Mouse (Mus musculus) heart, embryonic 13.5 days (tissue): Measurements from ENCODE around the gene Katnb1. TPM values are rescaled to one million over a fixed set of nuclear protein-coding genes. Genes with fewer than 3 reads are reported as not detected.

ENCODE experiments used
- polyA plus RNA-seq: library from polyadenylated mRNA; unstranded; fragments of >200 nt; fragmentation: Nextera tagmentation; extraction: Ambion mirVana; gene quantifications from 2 replicates; pipeline ENCODE4 v1.2.1, GENCODE M21; 2015

Gene Katnb1
- polyA plus RNA-seq, 1 experiment from 2014 or later, result 16.0 TPM

Other genes starting within 250 kb of the Katnb1 start
- 133 and 142 TPM in 2 replicates for gene Coq9, start 242.9 kb upstream of the Katnb1 start, polyA plus RNA-seq
- 90.9 and 98.2 TPM in 2 replicates for gene Ciapin1, start 242.8 kb upstream of the Katnb1 start, polyA plus RNA-seq
- gene Polr2c, start 223.7 kb upstream of the Katnb1 start, polyA plus RNA-seq, result 107 and 129 TPM in 2 replicates
- gene Dok4, start 204.9 kb upstream of the Katnb1 start, polyA plus RNA-seq, result 35.5 and 38.2 TPM in 2 replicates
- gene Ccdc102a, start 163.1 kb upstream of the Katnb1 start, polyA plus RNA-seq, result 18.2 and 18.7 TPM in 2 replicates
- gene Adgrg5, start 157.5 kb upstream of the Katnb1 start, polyA plus RNA-seq, result 0.18 and 0.32 TPM in 2 replicates
- gene Adgrg1, start 106.4 kb upstream of the Katnb1 start, polyA plus RNA-seq, result 4.4 and 4.7 TPM in 2 replicates
- 3.0 and 3.1 TPM in 2 replicates for gene Adgrg3, start 63.5 kb upstream of the Katnb1 start, polyA plus RNA-seq
- gene Drc7, start 26.1 kb upstream of the Katnb1 start, polyA plus RNA-seq, result not detected in 2 replicates
- gene Kifc3, start 121.6 kb downstream of the Katnb1 start, polyA plus RNA-seq, result 10.6 and 12.1 TPM in 2 replicates
- gene Cngb1, start 225.4 kb downstream of the Katnb1 start, polyA plus RNA-seq, result 0.47 and 0.55 TPM in 2 replicates
- 0.40 TPM in 1 of 2 replicates, not detected in the other for gene Tepp, start 229.4 kb downstream of the Katnb1 start, polyA plus RNA-seq